Mouse (Mus musculus): ENCODE results near the gene Ubap1l. TPM values are rescaled to one million over a fixed set of nuclear protein-coding genes. Genes with fewer than 3 reads are reported as not detected.

Gene Ubap1l
- not detected for polyA plus RNA-seq (2017; shearing (Covaris generic))

GRCm38 (mm10) chr9:65360641-65361448 lies at the start of gene Ubap1l:
TSS of gene Ubap1l (plus strand) at chr9:65361041.

DNA sequence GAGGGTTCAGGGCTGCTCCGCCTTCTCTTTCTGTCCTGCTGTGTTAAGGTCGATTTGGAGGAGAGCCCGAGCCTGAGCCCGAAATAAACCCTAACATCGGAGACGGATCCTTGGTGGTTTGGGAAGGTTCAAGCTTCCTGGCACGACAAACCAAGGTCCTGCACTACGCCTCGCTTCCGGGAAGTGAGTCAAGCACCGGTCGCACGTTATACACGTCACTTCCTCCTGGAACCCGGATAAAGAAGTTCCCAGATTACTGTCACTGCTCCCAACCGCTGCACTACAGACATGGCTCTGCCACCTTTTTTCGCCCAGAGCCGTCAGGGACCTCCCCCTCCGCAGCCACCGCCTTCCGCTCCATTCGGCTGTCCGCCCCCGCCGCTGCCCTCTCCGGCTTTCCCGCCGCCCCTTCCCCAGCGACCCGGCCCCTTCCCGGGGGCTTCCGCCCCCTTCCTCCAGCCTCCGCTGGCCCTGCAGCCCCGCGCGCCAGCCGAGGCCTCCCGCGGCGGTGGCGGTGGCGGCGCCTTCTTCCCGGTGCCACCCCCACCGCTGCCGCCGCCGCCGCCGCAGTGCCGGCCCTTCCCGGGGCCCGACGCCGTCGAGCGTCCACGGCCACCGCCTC lies 14.9 kb upstream of the Ubap1l start, which contains the start of gene Pdcd7:
Gene Pdcd7 (plus strand): TSS at position 251 of the 622 bp plus-strand sequence.

DNA sequence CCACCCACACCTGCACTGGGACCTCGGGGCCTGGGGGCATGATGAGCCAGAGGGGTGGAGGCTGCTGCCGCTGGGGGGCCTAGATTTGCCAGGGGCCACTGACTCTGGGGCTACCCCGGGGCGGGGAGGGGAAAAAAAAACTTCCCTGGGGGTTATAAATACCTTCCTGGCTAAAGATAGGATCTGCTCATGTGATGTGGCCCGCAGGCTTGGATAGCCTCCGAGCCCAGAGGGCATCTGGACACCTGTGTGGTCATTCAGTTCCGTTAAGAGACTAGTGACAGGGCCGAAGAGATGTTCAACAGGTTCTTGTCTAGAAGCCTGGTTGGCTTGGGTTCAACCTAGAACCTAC lies 30.7 kb downstream of the Ubap1l start, which contains the start of gene Kbtbd13:
Gene Kbtbd13 (minus strand): TSS at position 40 of the 352 bp plus-strand sequence.

DNA sequence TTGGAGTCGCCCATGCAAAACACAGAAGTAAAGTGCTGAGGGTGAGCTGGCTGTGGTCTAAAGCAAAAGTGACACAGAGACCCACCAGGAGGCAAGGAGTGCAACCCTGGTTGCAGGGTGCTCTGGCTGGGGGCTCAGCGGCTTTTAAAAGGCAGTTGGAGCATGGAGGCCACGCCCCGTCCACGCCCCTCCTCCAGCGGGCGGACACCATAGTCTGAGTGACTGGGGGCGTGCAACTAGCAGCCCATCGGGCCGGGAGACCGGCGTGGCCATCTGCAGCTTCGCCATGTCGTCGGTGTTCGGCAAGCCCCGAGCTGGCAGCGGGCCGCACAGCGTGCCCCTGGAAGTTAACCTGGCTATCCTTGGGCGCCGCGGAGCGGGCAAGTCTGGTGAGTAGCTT lies 37.4 kb downstream of the Ubap1l start, which contains the start of gene Rasl12:
Gene Rasl12 (plus strand): TSS at position 228 of the 400 bp plus-strand sequence.

DNA sequence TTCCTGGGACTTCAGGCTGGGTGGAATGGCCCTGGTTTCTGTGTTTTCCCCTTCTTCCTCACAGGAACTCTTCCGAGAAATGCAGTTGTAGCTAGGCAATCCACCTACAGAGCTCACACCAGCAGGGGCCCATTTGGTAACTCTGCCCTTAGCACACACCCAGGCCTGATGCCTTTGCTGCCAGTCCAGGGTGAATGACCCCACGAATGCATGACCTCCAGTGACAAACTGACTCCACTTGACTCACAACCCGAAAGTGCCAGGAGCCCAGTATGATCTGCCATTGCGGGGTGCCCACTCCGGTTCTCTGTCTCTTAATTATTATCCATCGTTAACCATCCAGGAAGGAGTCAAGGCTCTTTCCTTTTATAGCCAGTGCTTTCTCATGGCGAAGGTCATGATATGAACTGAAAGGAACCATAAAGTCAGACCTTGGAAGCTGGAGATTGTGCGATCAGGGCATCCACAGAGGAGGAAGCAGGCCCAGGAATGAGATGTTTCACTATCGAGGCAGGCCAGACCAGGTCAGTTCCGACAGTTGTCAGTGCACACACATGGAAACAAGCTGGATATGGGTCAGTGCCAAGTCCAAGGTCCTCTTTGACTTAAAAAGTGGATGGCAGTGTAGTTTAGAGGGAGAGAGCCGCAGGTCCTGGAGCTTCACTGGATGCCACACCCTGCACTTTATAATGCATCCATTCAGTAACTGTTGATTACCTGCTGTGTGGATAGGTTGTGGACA lies 62.1 kb downstream of the Ubap1l start, which contains the start of gene Slc51b:
Gene Slc51b (minus strand): TSS at position 196 of the 742 bp plus-strand sequence.

Other genes with a start within 250 kb of the Ubap1l start
- not detected for gene Igdcc3, start 219.9 kb upstream of the Ubap1l start, polyA plus RNA-seq (2017; shearing (Covaris generic))
- 7.2 TPM for gene Parp16, start 165.7 kb upstream of the Ubap1l start, polyA plus RNA-seq (2017; shearing (Covaris generic))
- gene Cilp, start 95.9 kb upstream of the Ubap1l start, polyA plus RNA-seq (2017; shearing (Covaris generic)) = not detected
- 50.9 TPM for gene Clpx, start 66.8 kb upstream of the Ubap1l start, polyA plus RNA-seq (2017; shearing (Covaris generic))
- 3.6 TPM for gene Pdcd7, start 14.9 kb upstream of the Ubap1l start, polyA plus RNA-seq (2017; shearing (Covaris generic))
- gene Kbtbd13, start 30.6 kb downstream of the Ubap1l start, polyA plus RNA-seq (2017; shearing (Covaris generic)) = not detected
- not detected for gene Rasl12, start 37.5 kb downstream of the Ubap1l start, polyA plus RNA-seq (2017; shearing (Covaris generic))
- not detected for gene Slc51b, start 61.9 kb downstream of the Ubap1l start, polyA plus RNA-seq (2017; shearing (Covaris generic))
- gene Mtfmt, start 74.7 kb downstream of the Ubap1l start, polyA plus RNA-seq (2017; shearing (Covaris generic)) = 45.0 TPM
- 86.3 TPM for gene Spg21, start 99.9 kb downstream of the Ubap1l start, polyA plus RNA-seq (2017; shearing (Covaris generic))
- gene Ankdd1a, start 159.2 kb downstream of the Ubap1l start, polyA plus RNA-seq (2017; shearing (Covaris generic)) = not detected
- 91.5 TPM for gene Plekho2, start 219.0 kb downstream of the Ubap1l start, polyA plus RNA-seq (2017; shearing (Covaris generic))
- 0.35 TPM for gene Pif1, start 226.1 kb downstream of the Ubap1l start, polyA plus RNA-seq (2017; shearing (Covaris generic))